Mouse (Mus musculus): ENCODE measurements around the gene Ccdc34.

DNA sequence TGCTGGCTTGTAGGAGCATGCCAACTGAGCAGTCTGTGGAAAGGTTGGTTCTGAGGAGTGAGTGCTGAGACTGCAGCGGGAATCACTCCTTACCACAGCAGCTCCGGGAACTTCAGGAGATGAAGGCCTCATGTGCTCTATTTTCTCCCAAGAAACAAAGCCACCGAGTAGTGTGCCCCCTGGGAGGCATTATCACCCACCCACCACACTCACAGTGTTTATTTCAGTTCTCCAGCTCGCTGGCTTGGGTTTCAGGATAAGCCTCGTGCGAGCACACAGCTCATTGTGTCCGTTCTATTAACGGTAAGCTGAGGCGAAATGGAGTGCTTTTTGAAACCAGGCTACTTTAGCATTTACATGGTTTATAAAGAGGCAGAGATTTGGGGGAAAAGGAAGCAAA is 32.1 kb upstream of the Ccdc34 start:
- no peak for TF ChIP-seq CTCF (IDR thresholded peaks at IDR 0.05; ENCODE audit: insufficient read depth, low read depth, low read length)
- no peak for TF ChIP-seq POLR2A (IDR thresholded peaks at IDR 0.05; ENCODE audit: insufficient read depth, low read depth, low read length)

All from olfactory bulb, adult 2 months (tissue).